Mouse (Mus musculus): ENCODE data around the gene Zc3h4. TPM values are rescaled to one million over a fixed set of nuclear protein-coding genes. Genes with fewer than 3 reads are reported as not detected.
A peak's percentile ranks its signal among the peaks of the same experiment; 100 is the strongest.

Gene Zc3h4
- polyA plus RNA-seq, 1 experiment from 2014 or later: 10.4 TPM

DNA sequence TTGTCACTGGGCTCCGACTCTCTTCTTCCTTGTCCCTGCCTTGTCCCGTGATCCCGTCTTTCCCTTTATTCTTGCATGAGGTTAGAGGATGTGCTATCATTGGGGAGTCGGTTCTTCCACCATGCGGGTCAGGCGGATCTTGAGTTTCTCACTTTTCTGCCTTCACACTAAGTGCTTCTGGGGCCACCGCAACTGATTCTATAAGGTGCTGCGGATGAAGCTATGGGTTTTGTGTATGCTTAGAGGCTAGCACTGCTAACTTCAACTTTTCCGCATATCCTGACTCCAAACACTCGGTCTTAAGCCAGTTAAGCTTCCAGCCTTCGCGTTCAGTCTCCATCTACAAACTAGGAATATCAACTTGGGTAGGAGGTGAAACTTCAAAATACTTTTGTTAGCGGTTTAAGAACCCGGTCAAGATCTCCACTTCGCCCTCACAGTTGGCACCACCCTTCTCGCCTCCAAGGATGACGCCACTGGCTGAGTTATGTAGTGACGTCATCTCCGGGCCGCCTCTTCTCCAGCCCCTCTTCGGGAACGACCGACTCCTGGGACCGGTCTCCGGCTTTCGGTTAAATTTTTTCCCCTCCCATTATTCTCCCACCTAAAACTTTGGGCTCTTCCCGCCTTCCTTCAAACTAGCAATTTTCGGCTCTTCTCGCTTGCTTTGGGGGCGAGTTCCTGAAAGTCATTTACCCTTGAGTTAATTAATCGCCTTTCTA is 1.5 kb upstream of the Zc3h4 start:
- DNase-seq (ENCODE audit: low spot score) (peak; percentile 97), ATAC-seq (replicated peaks; ENCODE audit: low FRiP score, low read depth) (peak; percentile 81)
- Histone ChIP-seq H3K27ac (peak overlapping the region; percentile 100), H3K9ac (ENCODE audit: low read depth, low read length) (peak overlapping the region; percentile 99), H3K27me3 (ENCODE audit: insufficient read depth, low read length) (no peaks in the 10 kb centered on the region), H3K4me3 (replicated peaks; ENCODE audit: low read depth, low read length) (peak overlapping the region; percentile 47), H3K36me3 (ENCODE audit: insufficient read depth, low read length) (no peaks in the 10 kb centered on the region), H3K9me3 (replicated peaks; ENCODE audit: low read length) (no peaks in the 10 kb centered on the region), H3K4me1 (replicated peaks; ENCODE audit: insufficient read depth, low read length) (peaks cover 15% of the 10 kb centered on the region), H3K4me2 (ENCODE audit: low read length) (peak overlapping the region; percentile 92)
- WGBS: 1% methylated on average over 31 of the region's 31 CpGs
- TF ChIP-seq CTCF (IDR thresholded peaks at IDR 0.05; ENCODE audit: low read depth): no peak

DNA sequence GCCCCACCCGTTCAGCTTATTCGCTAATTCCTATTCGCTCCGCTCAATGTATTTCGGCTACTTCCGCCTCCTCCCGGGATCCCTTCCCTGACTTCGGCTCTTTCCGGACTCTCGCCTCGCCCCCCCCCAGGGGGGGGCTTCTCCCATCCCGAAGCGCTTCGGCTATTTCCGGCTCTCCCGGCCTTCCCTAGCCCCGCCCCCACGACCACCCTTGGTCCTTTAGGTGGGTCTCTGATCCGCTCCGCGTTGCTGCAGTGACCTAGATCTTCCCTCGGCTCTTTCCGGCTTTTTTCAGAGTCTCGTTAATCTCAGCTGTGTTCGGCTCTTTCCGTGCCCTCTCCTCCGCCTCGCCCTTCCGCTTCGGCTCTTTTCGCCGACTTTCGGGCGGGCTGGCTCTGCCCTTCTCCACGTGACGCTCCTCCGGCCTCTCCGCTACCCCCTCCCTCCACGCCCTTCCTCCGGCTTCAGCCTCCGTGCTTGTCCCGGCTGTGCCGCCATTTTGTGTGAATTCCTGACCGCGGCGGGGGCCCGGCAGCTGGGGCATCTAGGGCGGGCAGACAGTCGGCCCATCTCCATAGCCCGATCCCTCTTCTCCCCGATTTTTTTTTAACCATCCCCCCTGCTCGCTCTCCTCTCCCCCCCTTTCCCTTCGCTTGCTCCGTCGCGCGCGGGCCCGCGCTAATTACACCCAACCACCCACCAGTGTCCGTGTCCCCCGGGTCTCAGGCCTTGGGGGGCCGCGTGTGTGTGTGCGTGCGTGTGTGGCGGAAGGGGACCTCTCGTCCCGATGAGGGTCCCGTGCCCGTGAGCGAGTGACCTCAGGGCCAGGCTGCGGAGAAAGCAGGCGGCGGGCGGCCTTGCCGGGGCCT is 656 bp upstream of the Zc3h4 start:
- Histone ChIP-seq H3K9ac (ENCODE audit: low read depth, low read length) (peak overlapping the region; percentile 99), H3K4me2 (ENCODE audit: low read length) (peak overlapping the region; percentile 92), H3K4me3 (replicated peaks; ENCODE audit: low read depth, low read length) (peak overlapping the region; percentile 83), H3K27ac (peak overlapping the region; percentile 100), H3K4me1 (replicated peaks; ENCODE audit: insufficient read depth, low read length) (peaks cover 23% of the 10 kb centered on the region), H3K9me3 (replicated peaks; ENCODE audit: low read length) (no peaks in the 10 kb centered on the region), H3K36me3 (ENCODE audit: insufficient read depth, low read length) (no peaks in the 10 kb centered on the region), H3K27me3 (ENCODE audit: insufficient read depth, low read length) (no peaks in the 10 kb centered on the region)
- under 1% methylated on average over 74 of the region's 77 CpGs for WGBS
- ATAC-seq (replicated peaks; ENCODE audit: low FRiP score, low read depth) (peak; percentile 95), DNase-seq (ENCODE audit: low spot score) (peak; percentile 100)
- no peak for TF ChIP-seq CTCF (IDR thresholded peaks at IDR 0.05; ENCODE audit: low read depth)

DNA sequence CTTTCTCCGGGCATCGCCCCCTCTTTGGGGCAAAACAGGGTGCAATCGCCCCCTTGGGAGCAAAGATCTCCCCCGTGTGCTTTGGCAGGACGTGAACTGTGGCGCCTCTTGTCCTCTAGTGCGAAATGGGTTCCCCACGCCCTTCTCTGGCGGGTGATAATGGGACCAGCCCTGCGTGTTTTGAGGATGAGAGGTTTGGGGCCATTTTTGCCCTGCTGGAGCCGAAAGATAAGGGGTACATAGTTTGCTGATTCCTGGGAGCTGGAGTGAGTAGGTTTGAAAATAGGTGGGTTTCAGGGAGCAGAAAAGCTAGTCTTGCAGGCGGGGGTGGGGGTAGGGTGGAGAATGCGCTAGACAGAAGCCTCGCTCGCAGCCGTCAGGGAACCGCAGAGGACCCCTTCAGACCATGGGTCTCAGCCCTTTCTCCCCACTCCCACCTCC is 1.3 kb downstream of the Zc3h4 start:
- WGBS: under 1% methylated on average over 17 of the region's 17 CpGs
- Histone ChIP-seq H3K4me1 (replicated peaks; ENCODE audit: insufficient read depth, low read length) (peaks cover 30% of the 10 kb centered on the region), H3K9ac (ENCODE audit: low read depth, low read length) (peak overlapping the region; percentile 99), H3K4me2 (ENCODE audit: low read length) (peak overlapping the region; percentile 92), H3K9me3 (replicated peaks; ENCODE audit: low read length) (no peaks in the 10 kb centered on the region), H3K27me3 (ENCODE audit: insufficient read depth, low read length) (no peaks in the 10 kb centered on the region), H3K4me3 (replicated peaks; ENCODE audit: low read depth, low read length) (peak overlapping the region; percentile 83), H3K27ac (peak overlapping the region; percentile 100), H3K36me3 (ENCODE audit: insufficient read depth, low read length) (no peaks in the 10 kb centered on the region)
- TF ChIP-seq CTCF (IDR thresholded peaks at IDR 0.05; ENCODE audit: low read depth): no peak
- ATAC-seq (replicated peaks; ENCODE audit: low FRiP score, low read depth) (no peak), DNase-seq (ENCODE audit: low spot score) (peak; percentile 46)

DNA sequence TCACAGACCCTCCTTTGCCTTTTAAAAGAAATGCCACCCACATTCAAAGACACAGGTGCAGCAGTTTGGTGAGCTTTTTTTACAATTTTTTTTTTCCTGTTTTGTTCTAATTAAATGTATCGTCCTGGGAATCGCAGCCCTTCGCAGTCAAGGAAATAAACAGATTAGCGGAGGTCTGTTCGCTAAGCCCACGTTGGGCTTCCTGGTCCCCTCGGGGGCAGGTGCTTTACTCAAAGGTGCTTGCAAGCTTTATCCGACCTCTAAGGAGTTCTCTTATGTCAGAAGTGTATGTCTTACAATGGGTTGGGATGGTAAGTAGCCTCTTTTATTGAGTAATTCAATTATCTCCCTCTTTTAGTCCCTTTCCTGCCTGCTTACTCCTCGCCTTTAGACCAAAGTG is 1.7 kb downstream of the Zc3h4 start:
- Histone ChIP-seq H3K4me1 (replicated peaks; ENCODE audit: insufficient read depth, low read length) (peaks cover 30% of the 10 kb centered on the region), H3K36me3 (ENCODE audit: insufficient read depth, low read length) (no peaks in the 10 kb centered on the region), H3K27me3 (ENCODE audit: insufficient read depth, low read length) (no peaks in the 10 kb centered on the region), H3K27ac (peak overlapping the region; percentile 100), H3K4me2 (ENCODE audit: low read length) (peak overlapping the region; percentile 92), H3K9me3 (replicated peaks; ENCODE audit: low read length) (no peaks in the 10 kb centered on the region), H3K4me3 (replicated peaks; ENCODE audit: low read depth, low read length) (peak overlapping the region; percentile 83), H3K9ac (ENCODE audit: low read depth, low read length) (peak overlapping the region; percentile 99)
- ATAC-seq (replicated peaks; ENCODE audit: low FRiP score, low read depth): no peak
- 2% methylated on average over 9 of the region's 9 CpGs for WGBS
- no peak for TF ChIP-seq CTCF (IDR thresholded peaks at IDR 0.05; ENCODE audit: low read depth)
- DNase-seq (ENCODE audit: low spot score): no peak

DNA sequence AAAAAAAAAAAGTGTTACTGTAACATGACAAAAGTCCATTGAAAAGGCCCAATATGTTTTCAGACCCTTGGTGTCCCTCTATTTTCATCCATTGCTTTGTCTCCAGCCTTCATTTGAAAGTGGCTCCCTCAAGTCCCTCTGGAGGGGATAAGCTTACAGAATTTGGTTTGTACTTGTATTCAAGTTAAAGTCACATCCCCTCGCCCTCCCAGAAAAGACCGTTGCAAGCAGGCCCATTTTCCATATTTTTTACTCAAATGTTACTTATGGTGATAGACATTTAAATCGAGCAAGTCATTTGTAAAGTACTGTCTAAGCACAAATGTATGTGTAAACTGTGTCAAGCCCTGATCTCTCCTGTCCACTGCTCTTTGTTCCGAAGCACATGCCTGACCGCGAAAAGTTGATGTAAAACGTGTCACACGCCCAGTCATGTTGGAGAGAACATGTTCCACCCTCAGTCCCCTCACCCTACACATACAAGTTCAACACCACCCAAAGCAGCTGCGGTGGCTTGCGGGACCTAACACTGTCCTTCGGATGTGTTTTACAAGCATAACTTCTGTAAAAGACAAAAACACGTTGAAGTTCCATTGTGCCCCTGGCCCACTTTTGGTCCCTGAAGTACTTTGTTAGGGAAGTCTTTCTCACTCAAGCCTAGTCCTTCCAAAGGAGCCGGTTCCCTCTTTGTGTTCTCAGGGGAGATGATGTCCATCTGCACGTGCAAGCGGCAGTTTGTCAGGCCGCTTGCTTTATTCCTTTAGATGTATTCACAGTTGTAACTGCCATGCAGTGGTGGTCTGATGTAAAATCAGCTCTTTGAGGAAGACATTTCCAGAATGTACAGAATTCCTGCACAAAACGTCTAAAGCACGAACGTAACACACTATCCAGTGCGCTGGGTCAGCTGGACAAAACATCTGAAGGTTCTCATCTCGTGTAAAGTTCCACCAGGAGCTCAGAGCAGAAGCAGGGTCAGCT is 2.5 kb downstream of the Zc3h4 start:
- no peak for TF ChIP-seq CTCF (IDR thresholded peaks at IDR 0.05; ENCODE audit: low read depth)
- DNase-seq (ENCODE audit: low spot score) (peak; percentile 57), ATAC-seq (replicated peaks; ENCODE audit: low FRiP score, low read depth) (no peak)

More for the DNA sequence above, 2.5 kb downstream of the Zc3h4 start:
- peaks cover 30% of the 10 kb centered on the region for H3K4me1 ChIP-seq (replicated peaks; ENCODE audit: insufficient read depth, low read length)
- peak overlapping the region; percentile 99 for H3K9ac ChIP-seq (ENCODE audit: low read depth, low read length)
- 21% methylated on average over 21 of the region's 21 CpGs for WGBS
- peak overlapping the region; percentile 83 for H3K4me3 ChIP-seq (replicated peaks; ENCODE audit: low read depth, low read length)
- H3K36me3 ChIP-seq (ENCODE audit: insufficient read depth, low read length): no peaks in the 10 kb centered on the region
- no peaks in the 10 kb centered on the region for H3K9me3 ChIP-seq (replicated peaks; ENCODE audit: low read length)
- peak overlapping the region; percentile 78 for H3K27ac ChIP-seq
- H3K4me2 ChIP-seq (ENCODE audit: low read length): peak overlapping the region; percentile 92
- H3K27me3 ChIP-seq (ENCODE audit: insufficient read depth, low read length): no peaks in the 10 kb centered on the region

All from kidney, postnatal 0 days (tissue).